Mouse (Mus musculus) G1E (cell line): Measurements from ENCODE around the gene Prrt2.

ENCODE experiments used
- CTCF ChIP-seq: IDR thresholded peaks from 2 replicates; pipeline ENCODE4 v1.5.1; 2012; ENCODE audit warnings: low read depth, low read length, inconsistent platforms, mixed read lengths
- GATA1 ChIP-seq: IDR thresholded peaks from 2 replicates; pipeline ENCODE4 v1.6.1; 2012; ENCODE audit warnings: borderline replicate concordance, low read length, inconsistent platforms, mixed read lengths
- GATA2 ChIP-seq: IDR thresholded peaks from 2 replicates; pipeline ENCODE4 v1.6.1; 2012; ENCODE audit warnings: low read depth, low read length, inconsistent platforms, borderline replicate concordance
- TAL1 ChIP-seq: conservative IDR thresholded peaks from 2 replicates; pipeline ENCODE4 v1.6.1; 2012; ENCODE audit warnings: low read depth, low read length, inconsistent platforms, mixed read lengths

DNA sequence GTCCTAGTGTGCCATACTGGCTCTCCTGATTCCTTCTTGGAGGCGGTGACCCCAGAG lies 45.3 kb downstream of the Prrt2 start, which contains the start of gene Cdipt:
- TF ChIP-seq CTCF, result no peak
- TF ChIP-seq GATA1, result no peak
- no peak for TF ChIP-seq TAL1
- no peak for TF ChIP-seq GATA2
